Mouse (Mus musculus) left cerebral cortex, postnatal 36 days (tissue): ENCODE results near the gene Tmtc2. TPM values are rescaled to one million over a fixed set of nuclear protein-coding genes. Genes with fewer than 3 reads are reported as not detected.
A peak's percentile ranks its signal among the peaks of the same experiment; 100 is the strongest.
"Not testable (repeated sequence)": the region's sequence is repeated elsewhere in the genome, so short reads cannot be mapped to it uniquely, and the experiment has no call there.

Source experiments
- DNase-seq, 2 experiments: peaks; one replicate each; pipeline ENCODE4 v3.0.0; 2021 to 2022; ENCODE audit warnings: low spot score in 2 of 2, mixed read lengths in 1 of 2
- intact Hi-C: fragments of 180-260 bp; cut with DNase I; formaldehyde crosslinking; loops from one replicate; pipeline ENCODE4 v1.15.1; 2025
- total RNA-seq, 2 experiments: library from RNA; stranded (reverse); gene quantifications; 2 replicates each; pipeline ENCODE4 v1.2.3; 2021

Gene Tmtc2
- total RNA-seq, 2 experiments from 2014 or later: 9.9 to 12.3 TPM

GRCm38 (mm10) chr10:105350301-105350700 lies 223.9 kb downstream of the Tmtc2 start:
- intact Hi-C loops: no loop called here
- no peak for DNase-seq

- intact Hi-C loops: no loop called here
- no peak for DNase-seq
Measured at GRCm38 (mm10) chr10:105345920-105346319, 228.3 kb downstream of the Tmtc2 start.

GRCm38 (mm10) chr10:105332856-105333255 lies 241.4 kb downstream of the Tmtc2 start:
- intact Hi-C loops: no loop called here
- no peak for DNase-seq

GRCm38 (mm10) chr10:105330327-105330726 lies 243.9 kb downstream of the Tmtc2 start:
- intact Hi-C loops: no loop called here
- no peak for DNase-seq

GRCm38 (mm10) chr10:105323646-105324192 lies 250.5 kb downstream of the Tmtc2 start:
- intact Hi-C loops: no loop called here
- no peak for DNase-seq

- DNase-seq: no peak
- intact Hi-C loops: no loop called here
Measured at GRCm38 (mm10) chr10:105319299-105320057, 254.8 kb downstream of the Tmtc2 start.

GRCm38 (mm10) chr10:105318869-105319268 lies 255.4 kb downstream of the Tmtc2 start:
- intact Hi-C loops: no loop called here
- DNase-seq: no peak

- intact Hi-C loops: no loop called here
- DNase-seq: no peak
Measured at GRCm38 (mm10) chr10:105312986-105313385, 261.3 kb downstream of the Tmtc2 start.

GRCm38 (mm10) chr10:105297560-105297959 lies 276.7 kb downstream of the Tmtc2 start:
- intact Hi-C loops: no loop called here
- no peak for DNase-seq

GRCm38 (mm10) chr10:105292961-105293360 lies 281.3 kb downstream of the Tmtc2 start:
- DNase-seq: peak in 1 of 2 experiments; percentile 25

GRCm38 (mm10) chr10:105288472-105288871 lies 285.8 kb downstream of the Tmtc2 start:
- DNase-seq: no peak
- intact Hi-C loops: loop anchor here (5.0 kb wide), 1 partner anchor 284 kb away; the partner anchor contains the start of gene Tmtc2

More at GRCm38 (mm10) chr10:105292961-105293360, 281.3 kb downstream of the Tmtc2 start:
- intact Hi-C loops: no loop called here

- intact Hi-C loops: loop anchor here (5.0 kb wide), 1 partner anchor 285 kb away; the partner anchor contains the start of gene Tmtc2
- no peak for DNase-seq
Measured at GRCm38 (mm10) chr10:105287575-105287974, 286.7 kb downstream of the Tmtc2 start.

GRCm38 (mm10) chr10:105287064-105287463 lies 287.2 kb downstream of the Tmtc2 start:
- DNase-seq: no peak
- intact Hi-C loops: loop anchor here (5.0 kb wide), 1 partner anchor 285 kb away; the partner anchor contains the start of gene Tmtc2

GRCm38 (mm10) chr10:105286221-105286620 lies 288.0 kb downstream of the Tmtc2 start:
- intact Hi-C loops: loop anchor here (5.0 kb wide), 1 partner anchor 286 kb away; the partner anchor contains the start of gene Tmtc2
- peak; percentile 18 to 36 for DNase-seq

GRCm38 (mm10) chr10:105284171-105284570 lies 290.1 kb downstream of the Tmtc2 start:
- DNase-seq: no peak
- intact Hi-C loops: no loop called here

GRCm38 (mm10) chr10:105280933-105281332 lies 293.3 kb downstream of the Tmtc2 start:
- no peak for DNase-seq
- intact Hi-C loops: no loop called here

- intact Hi-C loops: no loop called here
- DNase-seq: no peak
Measured at GRCm38 (mm10) chr10:105260053-105260452, 314.2 kb downstream of the Tmtc2 start.

GRCm38 (mm10) chr10:105238291-105238690 lies 336.0 kb downstream of the Tmtc2 start:
- DNase-seq: peak; percentile 27 to 52
- intact Hi-C loops: not testable (repeated sequence)

GRCm38 (mm10) chr10:105232864-105233263 lies 341.4 kb downstream of the Tmtc2 start:
- DNase-seq: no peak
- intact Hi-C loops: no loop called here

- intact Hi-C loops: no loop called here
- DNase-seq: no peak
Measured at GRCm38 (mm10) chr10:105230416-105230815, 343.8 kb downstream of the Tmtc2 start.

- DNase-seq: no peak
- intact Hi-C loops: no loop called here
Measured at GRCm38 (mm10) chr10:105228623-105229022, 345.6 kb downstream of the Tmtc2 start.
